Mouse (Mus musculus): ENCODE measurements around the gene Gsdma3.

DNA sequence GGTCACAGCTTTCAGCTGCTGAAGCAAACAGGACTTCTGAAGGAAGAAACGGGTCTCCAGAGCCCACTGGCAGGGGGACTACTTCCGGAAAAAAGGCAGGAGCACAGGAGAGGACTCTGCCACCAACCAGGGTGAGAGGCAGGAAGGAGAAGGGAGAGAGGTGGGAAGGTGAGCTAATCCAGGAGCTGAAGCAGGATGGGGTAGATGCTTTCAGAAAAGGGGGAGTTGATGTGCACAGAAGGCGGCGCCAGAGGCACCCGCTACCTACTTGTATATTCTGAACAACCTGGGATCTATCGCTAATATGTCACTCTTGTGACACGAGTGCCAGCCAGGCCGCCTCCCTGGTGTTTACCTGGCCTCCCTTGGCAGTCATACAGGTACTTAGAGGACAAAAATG lies 28.2 kb upstream of the Gsdma3 start, which contains the start of gene Lrrc3c:
- TF ChIP-seq POLR2A (IDR thresholded peaks at IDR 0.05; ENCODE audit: borderline replicate concordance, control insufficient read depth, low read depth, low read length) (no peak), CTCF (IDR thresholded peaks at IDR 0.05; ENCODE audit: control insufficient read depth, insufficient read depth, low read length) (no peak)
